8 mouse cellular contexts compared by ENCODE assay signal in the genomic region with DNA sequence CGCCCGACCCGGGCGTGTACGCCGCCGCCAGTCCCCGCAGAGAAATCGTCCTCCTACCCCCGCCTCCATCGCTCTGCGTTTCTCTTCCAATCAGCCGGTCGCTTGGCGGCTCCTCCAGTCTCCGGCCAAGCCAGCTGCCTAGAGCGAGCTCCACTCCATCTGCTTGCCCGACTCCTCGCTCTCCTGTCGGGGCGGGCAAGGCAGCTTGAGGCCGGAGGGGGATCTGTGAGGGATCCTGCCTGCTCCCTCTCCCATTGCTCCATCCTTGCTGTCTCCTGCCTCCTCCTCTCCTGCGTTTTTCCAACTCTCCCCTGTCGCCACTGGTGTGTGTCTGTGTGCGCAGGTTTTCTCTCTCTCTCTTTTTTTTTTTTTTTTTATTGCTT. TPM values are rescaled to one million over a fixed set of nuclear protein-coding genes. Genes with fewer than 3 reads are reported as not detected.
DNase-seq lines count a peak whose midpoint lies in the region; ATAC-seq lines count a peak whose summit lies in the region.

A gene (minus strand): TSS at position 333 of the 383 bp plus-strand sequence.

- peak within 1 kb of the TSS; percentile 100 for H3K27ac ChIP-seq in embryonic facial prominence, embryonic 10.5 days (replicated peaks)
- H3K27ac ChIP-seq in intestine, embryonic 16.5 days (ENCODE audit: low read length): peak within 1 kb of the TSS; percentile 99
- H3K27ac ChIP-seq in limb, embryonic 11.5 days (replicated peaks; ENCODE audit: low read depth, low read length): peak within 1 kb of the TSS; percentile 99
- H3K27ac ChIP-seq in midbrain, embryonic 12.5 days (replicated peaks): peak within 1 kb of the TSS; percentile 100

- peak within 1 kb of the TSS; percentile 96 for H3K4me2 ChIP-seq in intestine, embryonic 16.5 days (ENCODE audit: low read depth, low read length)
- peak within 1 kb of the TSS; percentile 91 for H3K4me2 ChIP-seq in limb, embryonic 11.5 days (ENCODE audit: low read depth, severe bottlenecking)
- H3K4me2 ChIP-seq in midbrain, embryonic 12.5 days (replicated peaks): peak within 1 kb of the TSS; percentile 85

- peaks cover 6% of the 10 kb centered on the region; the same call in 1 of the 2 replicates for H3K27me3 ChIP-seq in embryonic facial prominence, embryonic 10.5 days (replicated peaks; ENCODE audit: low read depth, poor library complexity, severe bottlenecking)
- no peaks in the 10 kb centered on the region for H3K27me3 ChIP-seq in intestine, embryonic 16.5 days (replicated peaks; ENCODE audit: control insufficient read depth, insufficient read depth, low read length)
- H3K27me3 ChIP-seq in limb, embryonic 11.5 days (ENCODE audit: control insufficient read depth, insufficient read depth, low read length): no peaks in the 10 kb centered on the region
- no peaks in the 10 kb centered on the region; the same call in 1 of the 2 replicates for H3K27me3 ChIP-seq in midbrain, embryonic 12.5 days

- H3K4me1 ChIP-seq in embryonic facial prominence, embryonic 10.5 days: peaks cover 32% of the 10 kb centered on the region
- peaks cover 15% of the 10 kb centered on the region for H3K4me1 ChIP-seq in intestine, embryonic 16.5 days (ENCODE audit: control insufficient read depth, insufficient read depth, low read length)
- peaks cover 11% of the 10 kb centered on the region for H3K4me1 ChIP-seq in limb, embryonic 11.5 days (ENCODE audit: control insufficient read depth, insufficient read depth, low read length)
- peaks cover 21% of the 10 kb centered on the region for H3K4me1 ChIP-seq in midbrain, embryonic 12.5 days

- H3K36me3 ChIP-seq in embryonic facial prominence, embryonic 10.5 days (replicated peaks): peaks cover 14% of the 10 kb centered on the region
- peaks cover under 1% of the 10 kb centered on the region; the same call in 1 of the 2 replicates for H3K36me3 ChIP-seq in intestine, embryonic 16.5 days (ENCODE audit: control insufficient read depth, insufficient read depth, low read length)
- H3K36me3 ChIP-seq in limb, embryonic 11.5 days (ENCODE audit: control insufficient read depth, insufficient read depth, low read length): no peaks in the 10 kb centered on the region
- peaks cover 12% of the 10 kb centered on the region for H3K36me3 ChIP-seq in midbrain, embryonic 12.5 days

- peak within 1 kb of the TSS; percentile 100 for H3K9ac ChIP-seq in intestine, embryonic 16.5 days (ENCODE audit: low read depth, low read length)
- H3K9ac ChIP-seq in limb, embryonic 11.5 days (ENCODE audit: low read length): peak within 1 kb of the TSS; percentile 99
- H3K9ac ChIP-seq in midbrain, embryonic 12.5 days (replicated peaks): peak within 1 kb of the TSS; percentile 100

- peak within 1 kb of the TSS; percentile 100 for H3K4me3 ChIP-seq in embryonic facial prominence, embryonic 10.5 days
- H3K4me3 ChIP-seq in intestine, embryonic 16.5 days (ENCODE audit: low read length): peak within 1 kb of the TSS; percentile 99
- peak within 1 kb of the TSS; percentile 95 for H3K4me3 ChIP-seq in limb, embryonic 11.5 days (ENCODE audit: low read depth, low read length)
- peak within 1 kb of the TSS; percentile 100 for H3K4me3 ChIP-seq in midbrain, embryonic 12.5 days

- under 1% methylated on average over 25 of the region's 25 CpGs for WGBS in embryonic facial prominence, embryonic 10.5 days
- WGBS in intestine, embryonic 16.5 days: 0% methylated on average over 25 of the region's 25 CpGs
- WGBS in limb, embryonic 11.5 days: 0% methylated on average over 25 of the region's 25 CpGs
- under 1% methylated on average over 24 of the region's 25 CpGs for WGBS in midbrain, embryonic 12.5 days

- H3K9me3 ChIP-seq in embryonic facial prominence, embryonic 10.5 days: no peaks in the 10 kb centered on the region
- H3K9me3 ChIP-seq in intestine, embryonic 16.5 days (ENCODE audit: control insufficient read depth, low read length): no peaks in the 10 kb centered on the region
- no peaks in the 10 kb centered on the region for H3K9me3 ChIP-seq in limb, embryonic 11.5 days (ENCODE audit: control insufficient read depth, low read length)
- no peaks in the 10 kb centered on the region for H3K9me3 ChIP-seq in midbrain, embryonic 12.5 days

- ATAC-seq in intestine, embryonic 16.5 days: peak; percentile 7; the same call in 1 of the 2 replicates
- no peak for ATAC-seq in limb, embryonic 11.5 days (ENCODE audit: insufficient number of reproducible peaks, low FRiP score, low TSS enrichment, low read depth)
- peak; percentile 21; the same call in 1 of the 2 replicates for ATAC-seq in midbrain, embryonic 12.5 days (ENCODE audit: low FRiP score, low read depth)

- DNase-seq in left cerebral cortex, adult 18-20 months (ENCODE audit: low spot score in 2 of 2): peak; percentile 77 to 87
- no peak for DNase-seq in left cerebral cortex, adult 11 months (ENCODE audit: low spot score)
- DNase-seq in embryonic facial prominence, embryonic 10.5 days (ENCODE audit: low spot score): peak; percentile 84
- no peak for DNase-seq in gonadal fat pad, adult 2 months (ENCODE audit: low read depth)
- DNase-seq in limb, embryonic 11.5 days (ENCODE audit: low spot score): peak; percentile 76
- peak; percentile 90 for DNase-seq in skeletal muscle tissue, adult 2 months (ENCODE audit: low read depth, low spot score)

RNA-seq across cellular contexts. Expression of the gene that starts here (rescaled TPM):
- 100 to 1,000 TPM; 123 to 140 TPM for total RNA-seq in left cerebral cortex, adult 18-20 months (2021)
- 94.2 and 96.3 TPM in 2 replicates for polyA plus RNA-seq in embryonic facial prominence, embryonic 10.5 days (2016; fragmentation: Nextera tagmentation; extraction: Ambion mirVana)
- 27.5 and 36.5 TPM in 2 replicates for polyA plus RNA-seq in gonadal fat pad, adult 2 months (2012; rRNA removed)
- 65.5 and 66.0 TPM in 2 replicates for polyA plus RNA-seq in intestine, embryonic 16.5 days (2015; fragmentation: Nextera tagmentation; extraction: Ambion mirVana)
- 87.0 and 91.4 TPM in 2 replicates for polyA plus RNA-seq in limb, embryonic 11.5 days (2014; fragmentation: Nextera tagmentation; extraction: Ambion mirVana)
- polyA plus RNA-seq in midbrain, embryonic 12.5 days (2016; fragmentation: Nextera tagmentation; extraction: Ambion mirVana): 102 and 121 TPM in 2 replicates

Comparison
In these comparisons a context has a peak if more than half of its experiments do, and no peak if none do; other contexts are left out.
1. DNase-seq: peak in left cerebral cortex, adult 18-20 months (2 of 2), embryonic facial prominence, embryonic 10.5 days (single experiment), limb, embryonic 11.5 days (single experiment) and skeletal muscle tissue, adult 2 months (single experiment); none in left cerebral cortex, adult 11 months (single experiment) and gonadal fat pad, adult 2 months (single experiment).
2. Peak in every context shown above with its lines, with median percentiles within 50 percentile points of each other: H3K27ac ChIP-seq, H3K4me3 ChIP-seq, H3K4me2 ChIP-seq and H3K9ac ChIP-seq.